Mouse (Mus musculus) gastrocnemius, adult 2 months (tissue): ENCODE data around the gene Slc15a3. TPM values are rescaled to one million over a fixed set of nuclear protein-coding genes. Genes with fewer than 3 reads are reported as not detected.

Experiments used
- DNase-seq: peaks from one replicate; pipeline ENCODE4 v3.0.0; 2022
- H3K27ac ChIP-seq: fragments of 200-600 bp; 2 replicates; pipeline ENCODE4 v1.8.1; 2022; ENCODE audit warnings: mild to moderate bottlenecking
- H3K4me3 ChIP-seq: fragments of 200-600 bp; 2 replicates; pipeline ENCODE4 v1.8.1; 2022; ENCODE audit warnings: mild to moderate bottlenecking, moderate library complexity
- CTCF ChIP-seq: fragments of 200-600 bp; IDR thresholded peaks from 2 replicates; pipeline ENCODE4 v1.8.1; 2022; ENCODE audit warnings: antibody characterized with exemption, mild to moderate bottlenecking, moderate library complexity
- intact Hi-C: fragments of 180-260 bp; cut with DNase I; formaldehyde crosslinking; loops from one replicate; pipeline ENCODE4 v1.15.1; 2025
- total RNA-seq, 2 experiments: library from RNA; stranded (reverse); gene quantifications; 2 replicates each; pipeline ENCODE4 v1.2.3; 2021

Slc15a3 gene
- total RNA-seq, 2 experiments from 2014 or later: 0.31 to 0.53 TPM

DNA sequence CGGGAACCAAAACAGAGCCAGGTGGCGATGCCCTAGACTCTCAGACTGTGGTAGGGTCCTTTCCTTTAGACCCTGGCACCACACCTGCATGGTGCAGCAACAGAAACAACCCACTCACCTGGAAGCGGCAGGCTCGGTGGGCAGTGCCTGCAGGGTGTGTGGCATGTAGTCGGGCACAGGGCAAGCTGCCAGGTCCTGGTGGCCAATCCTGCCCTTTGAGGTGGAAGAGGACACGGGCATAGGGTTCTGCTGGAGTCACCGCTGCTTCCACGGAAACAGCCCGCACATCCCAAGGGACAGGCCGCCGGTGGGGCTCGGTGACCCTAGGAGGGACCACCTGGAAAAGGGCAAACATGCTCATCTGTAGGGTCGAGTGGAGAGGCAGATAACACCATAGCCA lies 26.8 kb downstream of the Slc15a3 start:
- intact Hi-C loops: no loop called here

DNA sequence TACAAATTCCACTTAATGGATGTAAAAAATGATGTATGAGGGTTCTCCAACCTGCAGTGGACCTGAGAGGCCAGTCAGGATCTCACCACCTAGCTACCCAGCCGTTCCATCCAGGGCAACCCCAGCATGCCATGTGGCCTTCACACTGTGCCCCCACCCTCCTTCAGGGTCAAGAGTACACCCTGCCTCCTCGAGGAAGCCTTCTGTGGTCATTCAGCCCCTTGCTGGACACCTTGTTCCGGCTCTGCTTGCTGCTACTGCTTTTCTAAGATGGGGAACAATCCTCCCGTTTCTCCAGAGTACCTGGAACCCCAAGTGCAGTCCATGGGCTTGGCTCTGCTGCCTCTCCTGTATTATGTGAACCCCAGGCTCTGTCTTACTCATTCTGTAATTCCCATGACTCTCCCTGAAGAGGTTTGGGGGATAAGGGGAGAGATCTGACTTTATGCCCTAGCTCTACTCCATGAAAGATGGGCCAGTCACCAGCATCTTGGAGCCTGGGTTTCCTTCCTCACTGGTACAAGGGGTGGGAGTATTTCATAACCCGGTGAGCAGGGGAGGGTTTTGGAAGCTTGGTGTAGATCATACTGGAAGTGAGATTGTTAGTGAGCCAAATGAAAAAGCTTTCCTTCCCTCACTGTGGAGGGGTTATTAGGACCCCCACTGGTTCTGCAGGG lies 28.6 kb downstream of the Slc15a3 start:
- H3K27ac ChIP-seq: no peak overlapping the region
- peak overlapping the region; percentile 77 for H3K4me3 ChIP-seq
- no peak for TF ChIP-seq CTCF
- DNase-seq: no peak
- intact Hi-C loops: no loop called here

More for the DNA sequence above, 26.8 kb downstream of the Slc15a3 start:
- no peak overlapping the region for H3K27ac ChIP-seq
- DNase-seq: no peak
- no peak for TF ChIP-seq CTCF
- no peak overlapping the region for H3K4me3 ChIP-seq

DNA sequence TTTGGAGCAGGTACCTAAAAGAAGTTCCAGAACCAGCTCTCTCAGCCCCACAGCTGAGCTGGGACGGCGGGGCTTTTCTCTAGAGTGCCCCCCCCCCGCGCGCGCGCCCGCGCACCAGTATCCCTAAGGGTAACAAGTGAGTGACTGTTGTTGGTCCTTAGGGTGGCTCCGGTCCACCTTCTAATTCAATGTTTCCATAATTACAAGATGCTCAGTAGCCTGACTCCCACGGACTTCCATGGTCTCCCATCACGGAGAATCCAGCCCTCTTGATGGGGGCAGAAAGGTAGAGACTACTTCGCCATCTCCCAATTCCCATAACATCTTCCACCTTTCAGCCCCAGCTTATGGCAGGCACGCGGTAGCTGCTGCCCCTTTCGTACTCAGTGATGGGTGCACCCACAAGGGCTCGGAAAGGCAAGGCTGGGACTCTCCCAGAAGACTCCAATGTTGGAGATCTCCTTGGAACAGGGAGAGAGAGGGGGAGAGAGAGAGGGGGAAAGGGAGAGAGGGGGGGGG lies 29.2 kb downstream of the Slc15a3 start:
- intact Hi-C loops: no loop called here
- TF ChIP-seq CTCF: no peak
- Histone ChIP-seq H3K4me3 (peak overlapping the region; percentile 77), H3K27ac (no peak overlapping the region)
- DNase-seq: no peak

DNA sequence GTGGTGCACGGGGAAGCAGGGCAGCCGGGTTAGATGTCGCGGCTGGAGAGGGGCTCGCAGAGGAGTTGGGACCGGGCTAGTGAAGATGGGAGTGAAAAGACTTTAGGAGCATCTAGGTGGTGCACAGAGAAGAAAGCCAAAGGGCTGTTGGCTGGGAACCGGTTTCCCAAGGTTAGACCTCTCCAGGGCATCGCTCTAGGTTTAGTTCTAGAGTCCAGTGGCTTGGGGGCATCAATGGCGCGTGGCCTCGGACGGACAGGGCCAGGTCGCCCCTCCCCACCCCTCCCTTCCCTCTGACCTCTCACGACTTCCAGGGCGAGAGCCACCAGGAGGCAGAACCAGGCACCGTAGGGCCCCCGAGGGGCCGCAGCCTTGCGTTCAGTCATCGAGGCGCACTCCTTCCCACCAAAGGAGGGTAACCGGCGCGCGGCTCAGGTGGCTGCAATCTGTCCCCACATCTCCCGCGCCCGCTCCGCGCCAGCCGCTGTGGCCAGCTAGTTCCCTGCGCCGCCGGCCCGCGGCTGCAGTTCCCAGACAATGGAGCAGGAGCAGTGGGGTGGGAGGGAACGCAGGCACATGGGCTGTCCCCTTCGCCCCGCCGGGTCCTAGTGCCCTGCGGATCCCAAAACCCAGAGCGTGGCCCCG lies 29.8 kb downstream of the Slc15a3 start:
- Histone ChIP-seq H3K27ac (peak overlapping the region; percentile 76), H3K4me3 (peak overlapping the region; percentile 77)
- peak; percentile 15; the same call in 1 of the 2 replicates for TF ChIP-seq CTCF
- DNase-seq: peak; percentile 81
- intact Hi-C loops: no loop called here

DNA sequence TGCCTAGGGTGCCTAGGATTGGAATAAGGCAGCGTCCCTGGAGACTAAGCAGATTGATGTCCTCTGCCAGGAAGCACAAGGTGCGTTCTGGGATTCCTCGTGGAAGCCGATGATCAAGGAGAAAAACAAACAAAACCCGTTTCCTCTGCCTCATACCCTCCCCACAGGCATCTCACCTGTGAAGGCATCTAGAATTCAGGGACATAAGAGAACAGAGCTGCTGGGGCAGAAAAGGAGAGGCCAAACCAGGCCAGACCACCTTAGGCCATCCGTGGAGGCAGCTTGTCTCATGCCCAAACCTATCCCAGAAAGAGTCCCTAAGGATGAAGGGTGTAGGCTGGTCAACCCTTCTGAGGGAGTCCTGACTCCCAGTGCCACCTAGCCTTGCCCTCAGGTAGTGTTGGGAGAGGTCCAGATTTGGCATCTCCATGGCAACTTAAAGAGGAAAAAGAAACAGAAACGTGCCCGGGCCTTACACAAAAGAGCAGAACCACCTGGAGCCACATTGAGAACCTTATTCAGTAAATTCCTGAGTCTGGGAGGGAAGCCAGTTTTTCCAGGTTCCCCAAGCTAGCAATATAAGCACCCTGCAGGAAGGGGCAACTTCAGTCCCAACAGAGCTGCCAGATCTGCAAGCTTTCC lies 30.5 kb downstream of the Slc15a3 start, which contains the start of gene Tmem132a:
Gene Tmem132a, minus strand, starts transcription at position 55 of the 642 bp plus-strand sequence.
- DNase-seq: no peak
- intact Hi-C loops: no loop called here
- no peak for TF ChIP-seq CTCF
- Histone ChIP-seq H3K27ac (peak within 1 kb of the TSS; percentile 76), H3K4me3 (peak within 1 kb of the TSS; percentile 77)

DNA sequence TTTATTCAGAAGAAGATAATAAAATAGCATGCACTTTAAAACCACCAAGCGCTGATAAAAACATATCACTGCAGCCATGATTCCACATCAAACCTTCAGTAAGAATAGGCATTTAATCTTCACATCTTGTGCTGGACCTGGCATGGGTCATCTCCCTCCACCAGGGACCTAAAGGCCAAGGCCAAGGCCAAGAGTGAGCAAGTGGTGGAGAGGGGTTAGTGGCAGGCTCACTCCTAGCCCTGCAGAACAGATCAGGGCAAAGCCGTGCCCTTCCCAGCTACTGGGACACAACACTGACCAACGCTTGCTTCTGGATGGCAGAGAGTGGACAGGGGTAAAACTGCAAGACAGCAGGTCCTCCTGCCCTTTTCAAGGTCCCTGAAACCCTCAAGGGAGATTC lies 31.1 kb downstream of the Slc15a3 start:
- 0 out of 2 replicates have a peak overlapping the region, but pooled peaks have one; percentile 3 for H3K27ac ChIP-seq
- intact Hi-C loops: no loop called here

DNA sequence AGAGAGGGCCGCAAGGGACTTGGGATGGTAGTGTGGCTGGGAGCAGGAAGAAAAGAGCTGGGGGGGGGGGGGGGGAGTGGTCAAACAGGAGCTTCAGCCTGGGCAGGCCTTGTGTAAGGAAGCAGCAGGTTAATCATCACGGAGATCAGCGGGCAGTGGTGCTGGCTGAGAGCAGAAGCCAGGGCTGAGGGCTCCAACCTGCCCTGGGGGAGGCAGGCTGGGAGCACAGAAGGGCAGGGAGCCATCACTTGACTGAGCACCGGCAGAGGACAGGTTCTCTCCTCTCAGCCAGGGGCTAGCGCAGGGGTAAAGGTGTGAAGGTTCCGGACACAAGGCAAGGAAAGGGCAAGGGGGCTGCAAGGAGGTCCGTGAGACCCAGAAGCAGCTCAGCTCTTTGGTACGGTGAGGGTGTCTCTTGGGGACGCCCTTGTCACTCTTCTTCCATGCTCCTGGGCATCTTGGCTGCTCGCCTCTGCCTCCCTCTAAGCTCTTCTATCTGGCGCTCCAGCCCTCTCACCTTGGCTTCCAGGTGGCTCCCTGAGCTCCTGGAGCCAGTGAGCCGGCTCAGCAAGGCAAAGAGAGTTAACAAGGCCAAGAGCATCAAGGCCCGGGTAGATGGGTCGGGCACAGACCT lies 31.9 kb downstream of the Slc15a3 start:
- intact Hi-C loops: no loop called here
- DNase-seq: no peak
- TF ChIP-seq CTCF: no peak
- Histone ChIP-seq H3K27ac (no peak overlapping the region), H3K4me3 (no peak overlapping the region)

More for the DNA sequence above, 31.1 kb downstream of the Slc15a3 start:
- no peak for TF ChIP-seq CTCF
- no peak for DNase-seq
- H3K4me3 ChIP-seq: no peak overlapping the region

DNA sequence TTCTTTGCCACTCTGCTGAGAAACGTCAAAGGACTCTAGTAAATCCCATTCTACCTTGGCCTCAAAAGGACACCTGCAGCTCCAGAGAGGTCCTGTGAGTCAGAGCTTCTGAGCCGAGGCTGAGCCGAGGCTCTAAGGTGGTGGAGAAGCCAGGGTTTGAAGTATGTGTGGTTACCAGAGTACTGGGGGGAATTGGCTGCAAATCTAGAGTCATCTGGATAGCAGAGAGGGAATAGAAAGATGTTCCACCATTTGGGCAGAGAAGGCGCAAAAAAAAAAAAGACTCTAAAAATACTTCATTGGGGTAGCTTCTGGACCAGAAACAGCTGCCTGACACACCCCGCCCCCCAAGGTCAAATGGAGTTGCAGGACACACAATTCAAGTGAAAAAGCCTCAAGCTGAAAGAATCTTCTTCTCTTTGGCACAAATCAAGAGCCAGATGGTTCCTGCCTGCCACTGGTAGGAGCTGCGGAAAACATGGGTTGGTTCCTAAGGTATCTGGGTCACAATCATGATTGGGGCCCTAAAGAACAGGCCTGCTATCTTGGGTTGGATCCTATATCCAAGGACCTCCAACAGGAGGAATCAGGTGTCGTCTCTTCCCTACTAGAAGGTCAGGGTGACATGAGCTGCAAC lies 38.8 kb downstream of the Slc15a3 start:
- no peak for DNase-seq
- peak overlapping the region; percentile 96 for H3K27ac ChIP-seq
- intact Hi-C loops: loop anchor here (5.0 kb wide), 2 partner anchors 91 to 166 kb away; no protein-coding TSS in a partner anchor
- peak overlapping the region; percentile 95 for H3K4me3 ChIP-seq
- no peak for TF ChIP-seq CTCF

DNA sequence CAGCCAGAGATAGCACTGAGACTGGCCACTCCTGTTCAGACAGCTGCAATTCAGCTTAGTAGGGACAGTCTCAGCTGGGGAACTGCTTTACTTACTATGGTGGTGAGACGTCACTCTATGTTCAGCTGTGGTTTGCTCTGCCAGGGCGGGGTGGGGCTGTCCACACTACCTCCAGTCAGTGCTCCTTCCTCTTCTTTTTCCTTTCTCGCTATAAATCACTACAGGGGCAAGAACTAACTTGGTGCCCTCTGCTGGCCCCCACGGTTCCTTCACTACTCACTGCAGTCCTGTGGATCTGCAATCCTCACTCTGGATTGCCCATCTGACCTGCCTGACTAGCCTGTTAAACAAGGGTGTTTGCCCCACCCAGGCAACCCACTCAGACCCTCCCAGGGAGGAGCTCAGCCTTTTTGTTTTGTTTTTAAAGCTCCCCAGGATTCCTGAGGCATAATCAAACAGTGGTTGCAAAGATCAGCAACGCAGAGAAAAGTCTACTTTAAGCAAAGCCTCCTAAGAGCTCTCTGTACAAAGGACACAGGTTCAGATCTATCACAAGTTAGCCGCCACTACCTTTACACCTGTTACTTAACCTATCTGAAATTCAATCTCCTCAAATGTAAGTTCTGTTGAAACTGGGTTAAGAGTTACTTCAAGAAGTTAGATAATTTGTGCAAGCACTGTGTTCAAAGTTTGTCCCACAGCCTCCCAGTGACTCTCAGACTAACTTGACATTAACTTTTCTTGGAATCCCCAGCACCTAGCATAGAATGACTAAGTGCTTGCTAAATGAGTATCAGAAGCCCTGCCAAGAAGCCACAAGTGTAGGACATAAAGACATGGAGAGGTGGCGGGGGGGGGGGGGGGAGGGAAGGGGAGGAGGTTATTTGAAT lies 40.8 kb downstream of the Slc15a3 start:
- H3K4me3 ChIP-seq: peak overlapping the region; percentile 95
- intact Hi-C loops: no loop called here
- peak overlapping the region; percentile 96 for H3K27ac ChIP-seq
- peak; percentile 84 for DNase-seq
- TF ChIP-seq CTCF: peak; percentile 69

DNA sequence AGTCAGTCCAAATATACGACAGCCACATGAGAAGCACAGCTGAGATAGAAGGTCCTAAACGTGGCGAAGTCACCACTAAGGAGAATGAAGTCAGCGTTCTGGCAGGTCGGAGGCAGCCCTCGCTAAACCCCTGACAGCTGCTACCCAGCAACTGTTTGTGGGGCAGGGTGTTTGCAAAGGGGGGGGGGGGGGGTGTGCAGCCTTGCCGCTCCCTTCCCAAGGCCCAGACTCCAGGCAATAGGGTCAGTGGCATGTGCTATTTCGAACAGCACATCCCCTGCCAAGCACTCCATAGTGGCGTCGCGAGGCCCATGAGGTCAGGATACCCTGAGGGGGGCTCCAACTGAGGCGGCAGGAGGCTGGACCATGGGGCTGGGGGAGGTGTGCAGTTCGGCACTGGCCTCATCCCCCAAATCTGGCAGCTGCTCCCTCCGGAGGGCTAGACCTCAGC lies 41.5 kb downstream of the Slc15a3 start:
- peak; percentile 81 for DNase-seq
- TF ChIP-seq CTCF: no peak

More for the DNA sequence above, 41.5 kb downstream of the Slc15a3 start:
- Histone ChIP-seq H3K4me3 (peak overlapping the region; percentile 95), H3K27ac (peak overlapping the region; percentile 96)
- intact Hi-C loops: loop anchor here (1.0 kb wide), 1 partner anchor 14 kb away; the partner anchor contains the start of gene Prpf19
